Mouse (Mus musculus) MEL-GATA-1-ER (cell line): ENCODE data around the gene H3f3a.
"Not testable (repeated sequence)": the region's sequence is repeated elsewhere in the genome, so short reads cannot be mapped to it uniquely, and the experiment has no call there.

Source experiments
- DNase-seq: peaks from one replicate; pipeline ENCODE4 v3.0.0-alpha.2; 2012; ENCODE audit warnings: low read depth; ENCODE audit errors: extremely low read depth

H3f3a gene

DNA sequence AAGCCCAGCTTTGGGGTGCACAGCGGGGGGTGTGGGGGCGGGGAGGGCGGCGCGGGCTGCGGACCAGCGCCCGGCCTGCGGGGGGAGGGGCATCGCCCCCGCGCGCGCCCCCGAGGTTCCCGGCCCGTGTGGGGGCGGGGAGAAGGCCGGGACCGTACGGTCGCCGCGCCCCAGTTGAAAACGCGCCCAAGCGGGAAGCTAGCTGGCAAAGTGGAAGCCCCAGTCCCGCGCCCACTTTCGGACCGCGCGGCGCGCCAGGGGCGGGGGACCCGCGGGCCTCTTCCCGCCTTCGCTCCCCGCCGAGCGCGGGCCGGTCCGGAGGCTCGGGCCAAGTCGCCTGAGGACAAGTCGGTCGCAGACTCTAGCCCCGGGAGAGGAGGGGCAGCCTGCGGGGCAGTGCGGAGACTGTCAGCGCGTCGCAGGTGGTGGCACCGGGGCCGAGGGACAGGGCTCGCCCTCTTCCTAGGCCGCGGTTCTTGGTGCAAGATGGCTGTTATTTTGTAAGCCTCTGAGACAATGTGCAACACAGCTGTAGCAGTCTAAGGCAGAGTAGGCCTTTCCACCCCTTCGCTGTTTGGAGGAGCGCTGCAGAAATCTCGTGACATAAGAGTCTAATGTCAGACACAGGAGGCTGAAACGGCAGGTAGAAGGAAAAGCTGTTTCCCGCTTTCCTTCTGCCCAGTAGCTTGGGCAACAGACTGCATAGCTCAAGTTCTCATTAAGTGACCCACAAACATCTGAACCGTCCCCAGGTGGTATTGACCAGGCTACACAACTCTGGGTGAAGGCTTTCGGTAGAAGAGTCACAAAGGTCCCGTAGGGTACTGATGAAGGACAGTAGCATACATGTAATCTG, at the start of gene H3f3a:
Gene H3f3a, minus strand, starts transcription at position 59 of the 856 bp plus-strand sequence.
- no peak for DNase-seq

DNA sequence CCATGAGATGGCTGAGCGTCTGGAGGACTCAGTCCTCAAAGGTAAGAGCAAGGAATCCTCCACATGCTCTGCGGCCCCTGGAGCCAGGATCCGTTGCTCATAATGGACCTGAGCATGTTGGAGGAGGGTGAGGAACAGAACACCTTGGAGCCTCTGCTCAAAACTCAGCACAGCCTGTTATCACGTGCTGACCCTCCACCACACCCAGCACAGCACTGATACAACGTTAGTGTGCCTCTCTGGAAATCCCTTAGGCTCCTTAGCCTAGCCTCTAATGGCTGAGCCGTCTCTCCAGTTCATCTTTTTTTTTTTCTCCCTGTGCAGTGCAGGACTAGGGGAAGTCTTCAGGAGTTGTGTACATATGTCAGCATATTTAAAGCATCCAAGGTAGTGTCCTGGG, 46.3 kb upstream of the H3f3a start:
- DNase-seq = no peak

DNA sequence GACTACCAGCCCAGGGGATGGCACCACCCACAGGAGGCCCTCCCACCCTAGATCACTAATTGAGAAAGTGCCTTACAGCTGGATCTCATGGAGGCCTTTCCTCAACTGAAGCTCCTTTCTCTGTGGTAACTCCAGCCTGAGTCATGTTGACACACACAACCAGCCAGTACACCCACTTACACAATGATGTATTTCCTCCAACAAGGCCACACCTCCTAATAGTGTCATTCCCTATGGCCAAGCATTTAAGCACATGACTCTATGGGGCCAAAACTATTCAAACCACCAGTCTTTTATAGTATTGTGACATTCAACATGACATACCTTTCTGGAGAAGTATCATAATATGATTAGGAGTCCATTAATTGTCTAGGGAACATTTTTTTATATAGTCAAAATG, 45.0 kb upstream of the H3f3a start:
- DNase-seq = no peak

DNA sequence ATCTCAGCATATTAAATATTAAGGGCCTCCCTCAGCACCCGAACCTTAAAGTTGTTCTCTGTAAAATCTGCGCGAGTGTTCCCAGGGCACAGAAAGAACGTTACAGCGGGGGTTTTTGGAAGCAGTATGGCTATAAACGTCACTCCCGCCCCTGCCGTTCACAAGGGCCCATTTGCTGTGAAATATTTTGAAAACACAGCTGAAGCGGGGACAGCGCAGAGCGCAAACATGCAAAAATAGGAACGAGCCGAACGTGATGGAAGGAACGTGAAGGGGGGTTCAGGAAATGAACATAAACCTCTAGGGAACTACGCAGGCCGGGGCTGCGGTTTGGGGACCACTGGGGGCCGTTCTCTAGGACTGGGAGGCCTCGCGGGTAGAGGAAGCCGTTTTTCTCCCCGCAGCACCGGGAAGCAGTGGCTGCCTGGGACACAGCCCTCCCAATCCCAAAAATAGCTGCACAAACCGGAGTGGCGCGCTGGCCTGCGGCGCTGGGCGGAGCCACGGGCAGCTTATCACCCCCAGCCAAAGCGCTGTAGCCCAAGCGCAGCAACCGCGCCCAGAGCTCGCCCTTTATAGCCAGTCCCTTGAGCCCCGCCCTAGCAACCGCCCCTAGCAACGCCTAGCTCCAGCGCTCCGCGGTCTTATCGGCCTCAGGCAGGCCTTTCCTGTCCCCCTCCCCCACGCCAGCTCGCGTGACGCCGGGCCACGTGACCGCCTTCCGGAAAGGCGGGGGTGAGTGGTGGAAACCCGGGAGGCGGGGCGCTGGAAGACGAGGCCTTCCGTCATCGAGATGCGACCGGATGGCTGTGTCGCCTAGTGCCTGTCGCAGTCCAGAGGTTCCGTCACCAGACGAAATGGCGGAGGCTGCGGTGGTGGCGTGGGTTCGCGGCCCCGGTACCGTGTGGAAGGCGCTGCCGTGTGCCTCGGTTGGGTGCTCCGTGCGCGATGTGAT, 36.9 kb upstream of the H3f3a start, which contains the start of gene Sde2:
Gene Sde2, plus strand, starts transcription at position 812 of the 955 bp plus-strand sequence.
- peak; percentile 97 for DNase-seq

DNA sequence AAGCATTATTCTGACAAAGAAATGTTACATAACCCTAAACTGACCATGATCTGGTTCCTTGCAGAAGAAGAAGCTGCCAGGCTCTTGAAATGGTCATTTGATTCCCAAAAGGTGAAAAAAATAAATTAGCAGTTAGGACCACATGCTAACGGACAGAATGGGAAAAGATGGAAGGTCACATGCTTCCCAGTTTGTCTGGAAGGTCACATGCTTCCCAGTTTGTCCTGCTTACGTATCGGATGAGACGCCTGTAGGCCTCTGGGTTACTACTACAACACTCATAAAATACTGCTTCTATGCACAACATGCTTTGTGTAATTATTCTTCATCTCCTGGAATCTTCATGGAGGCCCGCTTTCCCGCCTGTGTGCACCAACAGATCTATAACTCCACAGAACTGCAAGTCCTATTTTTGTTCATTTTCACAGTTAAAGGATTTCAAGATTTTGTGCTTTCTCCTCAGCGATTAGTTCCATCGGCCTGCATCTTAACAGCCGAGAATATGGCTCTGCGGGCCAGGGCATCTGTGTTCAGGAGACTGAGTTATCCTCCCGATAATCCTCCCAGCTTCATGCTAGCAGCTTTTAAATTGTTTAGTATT, 36.1 kb upstream of the H3f3a start:
- DNase-seq = no peak

DNA sequence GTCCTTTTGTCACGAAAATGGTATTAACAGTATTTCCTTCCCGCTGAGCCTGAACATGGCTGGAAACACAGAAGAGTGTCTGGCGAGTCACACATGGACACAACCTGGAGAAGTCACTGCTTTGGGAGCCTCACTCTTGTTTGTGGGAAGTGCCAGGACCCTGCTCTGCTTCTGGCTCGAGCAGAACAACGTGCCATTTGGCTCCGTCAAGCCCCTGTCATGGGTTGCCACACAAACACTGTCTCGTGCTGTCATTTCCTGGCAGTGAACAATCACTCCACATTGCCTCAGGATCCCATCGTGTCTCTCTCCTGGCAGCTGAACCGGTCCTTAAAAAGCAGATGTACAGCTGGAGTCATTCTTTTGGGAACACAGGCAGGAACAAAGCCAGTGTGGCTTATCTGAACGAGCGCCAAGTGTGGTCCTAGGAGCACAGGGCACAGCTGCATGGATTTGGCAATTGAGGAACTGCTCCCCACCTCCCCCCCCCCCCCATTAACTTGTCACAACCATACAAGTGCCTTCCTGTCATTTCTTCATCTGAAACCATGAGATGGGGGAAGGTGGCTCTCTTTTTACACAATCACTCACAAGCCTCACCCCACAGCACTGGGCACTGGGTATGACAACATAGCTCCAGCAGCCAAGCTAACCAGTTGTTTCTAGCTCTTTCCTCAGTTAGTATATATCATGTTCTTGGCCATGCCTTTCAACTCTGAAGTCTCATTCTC, 34.9 kb upstream of the H3f3a start:
- DNase-seq = peak; percentile 80

DNA sequence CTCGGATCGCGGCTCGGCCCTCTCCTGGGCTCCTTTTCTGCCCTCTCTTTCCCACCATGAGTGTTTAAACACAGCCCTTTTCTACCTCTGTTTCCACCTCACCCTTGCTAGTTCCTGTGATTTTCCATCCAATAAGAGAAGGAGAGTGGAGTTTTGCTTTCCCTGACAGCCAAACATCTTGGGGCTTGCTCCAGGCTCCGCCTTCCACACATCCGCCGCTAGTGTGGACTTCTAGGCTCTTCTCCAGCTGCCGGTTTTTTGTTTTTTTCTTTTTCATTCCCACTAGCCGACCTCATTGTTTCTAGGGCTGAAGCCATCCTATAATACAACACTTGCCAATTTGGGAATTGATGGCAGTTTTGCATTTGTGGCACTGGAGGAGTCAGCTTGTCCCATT, 34.4 kb upstream of the H3f3a start:
- peak; percentile 83 for DNase-seq

DNA sequence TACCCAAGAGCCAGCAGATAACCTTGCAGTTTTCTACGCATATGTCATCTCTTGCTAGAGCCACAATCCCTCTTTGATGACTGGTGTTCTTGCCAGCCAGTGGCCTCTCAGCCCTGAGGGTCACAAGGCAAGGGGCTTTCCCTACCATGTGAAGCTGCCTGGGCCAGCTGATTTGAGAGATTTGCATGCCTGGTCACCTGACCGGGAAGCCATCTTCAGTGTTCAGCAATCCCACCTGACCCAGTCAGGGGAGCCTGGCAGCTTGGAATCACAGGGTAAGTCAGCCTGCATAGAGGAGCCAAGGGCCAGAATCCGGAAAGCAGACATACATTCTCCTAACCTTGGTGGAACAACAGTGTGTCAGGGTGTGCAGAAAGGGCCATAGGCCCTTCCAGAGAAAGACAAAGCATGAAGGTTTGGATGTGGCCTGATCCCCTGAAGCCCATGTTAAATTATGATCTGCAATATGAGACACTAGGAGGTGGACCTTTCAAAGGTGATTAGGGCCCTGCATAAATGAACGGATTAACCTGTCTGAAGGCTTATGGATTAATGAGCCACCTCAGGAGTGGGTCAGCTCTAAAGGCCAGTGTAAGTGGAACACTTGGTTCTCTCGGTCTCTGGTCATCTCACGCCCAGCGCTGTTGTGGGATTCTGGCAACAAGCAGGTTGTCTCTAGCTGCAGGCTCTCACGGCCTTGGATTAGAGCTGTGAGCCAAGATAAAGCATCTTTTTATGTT, 28.0 kb upstream of the H3f3a start:
- no peak for DNase-seq

DNA sequence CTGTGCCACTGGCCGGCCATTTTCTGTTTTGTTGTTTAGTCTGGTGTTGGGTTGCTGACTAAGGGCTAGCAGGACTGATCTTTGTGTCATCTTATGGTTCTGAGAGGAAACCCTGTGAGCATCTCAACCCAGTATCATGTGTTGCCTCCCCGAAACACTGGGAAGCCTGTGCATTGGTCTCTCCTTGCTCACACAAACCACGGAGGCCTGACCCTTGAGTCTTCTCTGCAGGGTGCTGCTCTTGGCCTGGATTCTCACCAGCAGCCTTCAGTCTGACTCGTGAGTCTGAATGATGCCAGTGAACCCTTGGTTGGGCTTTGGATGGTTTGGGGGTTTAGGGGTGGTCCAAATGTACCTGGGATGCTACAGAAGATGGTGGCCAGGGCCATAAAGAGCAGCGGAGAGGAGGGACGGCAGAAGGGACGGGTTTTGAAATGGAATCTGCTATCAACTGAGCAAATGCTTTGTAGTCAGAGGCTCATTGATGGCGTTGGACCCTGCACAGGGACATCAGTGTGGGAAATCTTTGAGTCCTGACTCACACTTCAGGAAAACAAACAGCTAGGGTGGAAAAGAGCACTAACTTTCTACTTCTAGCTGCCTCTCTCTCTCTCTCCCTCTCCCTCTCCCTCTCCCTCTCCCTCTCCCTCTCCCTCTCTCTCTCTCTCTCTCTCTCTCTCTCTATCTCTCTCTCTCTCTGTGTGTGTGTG, 25.6 kb upstream of the H3f3a start:
- DNase-seq = no peak

DNA sequence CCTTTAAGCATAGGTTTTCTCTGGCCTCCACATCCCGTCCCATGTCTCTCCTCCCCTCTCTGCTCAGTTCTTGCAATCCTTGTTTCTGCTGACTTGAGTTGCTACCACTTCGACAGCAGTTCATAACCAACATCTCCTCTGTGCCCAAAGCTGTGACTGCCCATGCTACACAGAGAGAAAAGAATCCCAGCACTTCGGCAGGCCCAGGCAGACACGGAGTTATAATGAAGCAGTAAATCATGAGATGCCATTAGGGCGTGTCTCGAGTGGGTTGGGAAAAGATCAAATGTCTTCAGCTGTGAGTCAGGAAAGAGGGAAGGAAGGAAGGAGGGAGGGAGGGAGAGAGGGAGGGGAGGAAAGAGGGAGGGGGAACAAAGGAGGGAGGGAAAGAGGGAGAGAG, 24.3 kb upstream of the H3f3a start:
- no peak for DNase-seq

DNA sequence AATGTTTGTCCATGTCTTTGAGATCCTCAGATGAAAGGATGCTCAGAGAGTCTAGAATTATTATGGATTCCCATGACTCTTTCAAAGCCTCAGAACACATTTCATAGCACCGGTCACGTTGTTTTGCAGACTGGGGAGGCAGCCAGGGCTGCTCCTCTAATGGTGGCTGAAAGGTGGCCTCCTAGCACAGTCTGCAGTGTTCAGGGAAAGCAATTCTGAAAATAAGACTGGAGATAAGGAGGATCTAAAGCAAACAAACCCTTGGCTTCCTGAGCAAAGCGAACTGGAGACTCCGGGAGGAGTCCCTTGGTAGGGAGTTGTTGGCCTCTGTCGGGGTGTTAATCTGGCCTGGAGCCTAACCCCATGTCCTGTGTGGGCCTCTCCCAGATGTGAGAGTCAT, 23.4 kb upstream of the H3f3a start:
- DNase-seq = no peak

DNA sequence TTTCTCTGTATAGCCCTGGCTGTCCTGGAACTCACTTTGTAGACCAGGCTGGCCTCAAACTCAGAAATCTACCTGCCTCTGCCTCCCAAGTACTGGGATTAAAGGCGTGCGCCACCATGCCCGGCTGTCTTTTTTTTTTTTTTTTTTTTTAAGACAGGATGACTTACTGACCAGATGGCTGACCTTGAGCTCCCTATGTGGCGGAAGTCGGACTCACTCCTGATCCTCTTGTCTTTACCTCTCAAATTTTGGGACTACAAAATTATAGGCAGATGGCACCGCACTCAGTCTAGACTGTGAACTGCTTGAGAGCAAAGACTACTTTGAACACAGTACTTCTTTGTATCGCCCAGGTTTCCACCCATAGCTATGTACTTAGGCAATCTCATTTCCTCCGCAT, 22.7 kb upstream of the H3f3a start:
- not testable (repeated sequence) for DNase-seq

DNA sequence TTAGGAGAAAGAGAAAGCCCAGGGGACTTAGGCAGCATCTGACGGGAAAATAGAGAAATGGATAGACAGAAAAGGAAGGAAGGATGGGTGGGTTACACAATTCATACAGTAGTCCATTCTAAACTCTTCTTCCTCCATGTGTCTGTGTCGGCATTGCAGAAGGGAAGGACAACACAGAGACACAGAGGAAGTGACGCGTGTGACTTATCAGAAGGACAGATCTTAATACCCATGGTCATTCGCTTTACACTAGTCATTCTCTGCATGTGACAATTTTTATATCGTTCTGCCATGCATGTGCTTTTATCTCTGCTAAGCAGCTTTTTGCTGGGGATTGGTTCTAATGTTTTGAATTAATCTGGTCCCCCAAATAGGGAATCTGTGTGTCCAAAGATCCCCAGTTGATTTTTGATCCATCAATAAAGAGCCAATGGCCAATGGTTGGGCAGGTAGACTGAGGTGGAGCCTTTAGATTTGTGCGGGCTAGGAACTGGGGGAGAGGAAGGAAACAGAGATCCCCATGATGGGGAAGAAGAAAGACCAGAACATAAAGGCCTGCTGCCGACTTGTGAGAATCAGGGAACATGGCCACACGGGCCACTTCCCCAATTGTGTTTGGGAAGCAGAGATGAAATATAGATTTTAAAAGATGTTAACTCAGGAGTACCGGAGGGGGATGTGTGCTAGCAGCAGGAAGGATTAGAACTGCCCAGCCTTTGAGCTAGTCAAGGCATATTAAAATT, 21.7 kb upstream of the H3f3a start:
- DNase-seq = peak; percentile 22

DNA sequence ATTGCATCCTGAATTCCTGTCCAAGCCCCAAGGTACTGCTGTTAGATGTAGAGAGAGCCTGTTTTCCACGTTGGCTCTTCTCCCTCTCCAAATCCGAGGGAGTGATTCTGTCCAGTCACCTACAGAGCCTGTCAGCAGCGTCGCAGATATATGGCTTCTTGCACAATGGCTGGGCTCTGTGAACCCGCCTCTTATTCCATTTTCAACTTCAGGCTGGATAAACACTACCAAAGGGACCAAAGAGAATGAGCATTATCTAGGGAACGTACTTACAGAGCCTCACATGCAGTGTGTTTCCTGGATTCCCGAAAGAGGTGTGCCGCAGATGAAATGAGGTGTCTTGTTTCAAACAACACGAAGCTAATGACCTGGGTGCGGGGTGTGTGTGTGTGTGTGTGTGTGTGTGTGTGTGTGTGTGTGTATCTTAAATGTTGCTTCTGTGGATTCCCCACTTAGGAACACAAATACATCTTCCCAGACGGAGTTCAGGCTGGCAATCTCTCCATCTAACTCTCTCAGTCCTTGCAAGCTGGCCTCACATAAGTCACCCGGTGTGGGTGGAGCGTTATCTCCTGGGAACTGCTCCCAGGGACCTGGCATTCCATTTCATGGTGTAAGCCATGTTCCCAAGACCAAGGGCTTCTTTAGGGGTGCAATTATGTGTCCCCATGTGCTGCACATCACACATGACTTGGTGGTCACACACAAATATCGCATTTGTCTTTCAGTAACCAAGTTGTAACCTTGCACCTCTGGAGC, 17.0 kb upstream of the H3f3a start:
- no peak for DNase-seq

DNA sequence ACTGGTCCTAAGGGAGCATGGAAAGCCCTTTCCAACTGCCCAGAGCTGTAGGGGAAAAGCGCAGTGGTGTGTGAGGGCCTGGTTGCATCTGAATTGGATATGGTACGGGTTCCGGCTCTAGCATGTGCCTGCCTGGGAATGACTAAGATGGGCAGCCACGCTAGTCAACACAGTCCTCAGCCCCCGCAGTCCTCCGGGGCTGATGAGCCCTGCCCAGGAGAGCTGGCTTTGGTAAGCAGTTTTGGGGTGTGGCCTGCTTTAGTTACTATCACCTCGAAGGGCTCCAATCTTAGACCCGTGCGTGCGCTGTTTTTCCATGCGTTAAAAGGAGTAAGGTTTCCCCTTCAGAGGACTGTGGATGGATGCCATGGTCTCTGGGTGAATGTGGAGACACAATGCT, 16.4 kb upstream of the H3f3a start:
- no peak for DNase-seq

DNA sequence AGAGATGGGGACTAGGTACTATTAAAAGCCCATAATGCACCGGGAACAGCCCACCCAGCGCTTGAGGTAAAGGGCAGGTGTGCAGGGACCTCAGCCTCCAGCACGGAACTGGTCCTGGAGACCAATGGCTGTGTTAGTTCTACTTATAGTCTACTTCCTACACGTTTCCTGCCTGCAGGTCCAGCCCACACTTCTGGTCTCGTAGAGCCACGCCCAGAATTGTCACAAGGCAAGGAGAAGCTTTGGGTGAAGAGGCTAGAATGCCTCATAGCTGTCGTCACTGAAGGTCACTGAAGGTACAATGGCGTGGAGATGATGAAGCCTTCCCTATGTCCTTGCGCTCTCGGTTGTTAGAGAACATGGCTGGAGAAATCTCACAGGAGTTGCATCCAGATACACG, 16.0 kb upstream of the H3f3a start:
- DNase-seq = peak; percentile 83

DNA sequence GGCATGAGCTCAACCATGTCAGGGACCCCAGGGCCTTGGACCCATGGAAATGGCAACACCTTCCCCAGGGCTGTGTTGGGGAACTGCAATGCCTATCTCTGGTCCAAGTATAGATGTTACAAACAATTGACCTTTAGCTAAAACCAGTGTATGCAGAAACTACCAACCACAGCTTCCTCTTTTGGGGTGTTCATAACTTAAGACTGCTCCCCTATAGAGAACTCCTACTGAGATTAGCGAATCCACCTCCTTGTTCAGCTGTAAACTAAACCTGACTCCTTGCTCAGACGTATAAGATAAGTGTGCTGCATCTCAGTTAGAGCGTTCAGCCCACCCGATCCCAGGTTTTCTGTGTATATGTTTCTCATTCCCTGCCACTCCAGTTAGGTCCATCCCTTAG, 12.9 kb upstream of the H3f3a start:
- DNase-seq = peak; percentile 83

DNA sequence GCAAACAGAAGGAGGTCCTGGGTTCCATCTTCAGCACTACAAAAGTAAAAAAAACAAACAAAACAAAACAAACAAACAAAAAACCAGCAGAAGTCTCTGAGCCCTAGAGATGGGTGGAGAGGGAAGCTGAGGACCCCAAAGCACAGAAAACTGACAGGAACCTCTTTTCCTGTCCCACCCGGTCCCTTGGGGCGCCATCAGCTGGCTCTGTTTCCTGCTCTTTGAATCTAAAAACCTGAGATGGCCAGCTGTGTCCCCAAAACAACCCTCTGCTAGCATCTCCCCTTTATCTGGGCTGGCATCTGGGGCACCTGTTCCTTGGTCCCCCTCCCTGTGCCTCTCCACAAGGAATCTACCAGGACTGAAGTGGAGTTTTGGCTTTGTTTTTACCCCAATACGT, 11.0 kb upstream of the H3f3a start:
- no peak for DNase-seq
